Mouse (Mus musculus): ENCODE results near the gene Nudcd2. TPM values are rescaled to one million over a fixed set of nuclear protein-coding genes. Genes with fewer than 3 reads are reported as not detected.

The Nudcd2 gene
- total and polyA plus RNA-seq, 3 experiments: 89.8 to 221 (median 119) TPM

DNA sequence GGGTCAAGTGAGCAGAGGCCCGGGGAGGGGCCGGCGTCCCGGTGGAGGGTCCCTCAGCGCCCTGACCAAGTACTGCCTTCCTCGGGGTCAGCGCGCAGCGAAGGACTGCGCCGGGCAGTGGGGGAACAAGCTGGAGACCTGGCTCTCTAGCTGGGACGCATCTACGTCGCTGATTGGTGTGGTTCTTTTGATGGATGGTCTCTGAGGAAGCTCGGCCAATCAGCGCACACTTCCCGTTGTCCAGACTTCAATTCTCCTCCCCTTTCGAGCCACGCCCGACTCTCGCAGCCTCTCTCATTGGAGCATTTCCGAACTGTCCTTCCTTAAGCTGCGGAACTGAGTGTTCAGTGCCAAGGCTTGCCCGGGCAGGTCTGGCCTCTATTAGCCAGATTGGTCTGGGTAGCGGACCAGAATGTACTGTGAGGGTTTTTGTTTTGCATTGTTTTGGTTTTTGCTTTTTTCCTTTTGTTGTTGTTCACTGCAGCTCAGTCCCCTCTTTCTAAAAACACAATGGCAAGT, 21.7 kb downstream of the Nudcd2 start, which contains the start of gene Ccng1 (continued):
- no peak; the same call in 1 of the 2 replicates for TF ChIP-seq EP300 (IDR thresholded peaks at IDR 0.05; ENCODE audit: low read length)
- TF ChIP-seq SIN3A (IDR thresholded peaks at IDR 0.05; ENCODE audit: low read length): peak; percentile 87
- no peak for TF ChIP-seq RAD21 (IDR thresholded peaks at IDR 0.05; ENCODE audit: low read depth, low read length)
- TF ChIP-seq GABPA (IDR thresholded peaks at IDR 0.05; ENCODE audit: insufficient replicate concordance, low read depth, low read length): no peak
- TF ChIP-seq ZMIZ1 (IDR thresholded peaks at IDR 0.05; ENCODE audit: low read depth, low read length): peak; percentile 97
- TF ChIP-seq USF2 (conservative IDR thresholded peaks at IDR 0.05; ENCODE audit: low read depth, low read length): no peak
- no peak for TF ChIP-seq MAFK (IDR thresholded peaks at IDR 0.05; ENCODE audit: insufficient replicate concordance, low read length)
- TF ChIP-seq RCOR1 (conservative IDR thresholded peaks at IDR 0.05; ENCODE audit: low read depth, low read length): no peak
- TF ChIP-seq MXI1 (IDR thresholded peaks at IDR 0.05; ENCODE audit: low read depth, low read length): 0 out of 2 replicates have a peak, but pooled peaks have one; percentile 46
- peak; percentile 77 for TF ChIP-seq CHD2 (IDR thresholded peaks at IDR 0.05; ENCODE audit: low read length)
- TF ChIP-seq ELF1 (IDR thresholded peaks at IDR 0.05; ENCODE audit: low read depth, low read length): peak; percentile 91
- no peak for TF ChIP-seq USF1 (IDR thresholded peaks at IDR 0.05; ENCODE audit: low read depth, low read length)
- peak; percentile 89 for TF ChIP-seq TCF12 (IDR thresholded peaks at IDR 0.05; ENCODE audit: low read depth, low read length)
- peak; percentile 42; the same call in 1 of the 2 replicates for TF ChIP-seq HCFC1 (IDR thresholded peaks at IDR 0.05; ENCODE audit: low read depth, low read length)
- TF ChIP-seq KAT2A (IDR thresholded peaks at IDR 0.05; ENCODE audit: insufficient replicate concordance, low read length): no peak
- TF ChIP-seq MYC (IDR thresholded peaks at IDR 0.05; ENCODE audit: low read depth, low read length): peak; percentile 62; the same call in 1 of the 2 replicates
- TF ChIP-seq MEF2A (IDR thresholded peaks at IDR 0.05; ENCODE audit: borderline replicate concordance, low read depth, low read length): no peak
- peak; percentile 95 for TF ChIP-seq TBP (conservative IDR thresholded peaks at IDR 0.05; ENCODE audit: low read depth, low read length)
- no peak for TF ChIP-seq SMC3 (IDR thresholded peaks at IDR 0.05; ENCODE audit: low read depth, low read length)
- peak; percentile 60 for TF ChIP-seq MAX (IDR thresholded peaks at IDR 0.05; ENCODE audit: low read length)
- TF ChIP-seq POLR2AphosphoS2 (IDR thresholded peaks at IDR 0.05; ENCODE audit: low read depth, low read length): peak; percentile 94; the same call in 1 of the 2 replicates

DNA sequence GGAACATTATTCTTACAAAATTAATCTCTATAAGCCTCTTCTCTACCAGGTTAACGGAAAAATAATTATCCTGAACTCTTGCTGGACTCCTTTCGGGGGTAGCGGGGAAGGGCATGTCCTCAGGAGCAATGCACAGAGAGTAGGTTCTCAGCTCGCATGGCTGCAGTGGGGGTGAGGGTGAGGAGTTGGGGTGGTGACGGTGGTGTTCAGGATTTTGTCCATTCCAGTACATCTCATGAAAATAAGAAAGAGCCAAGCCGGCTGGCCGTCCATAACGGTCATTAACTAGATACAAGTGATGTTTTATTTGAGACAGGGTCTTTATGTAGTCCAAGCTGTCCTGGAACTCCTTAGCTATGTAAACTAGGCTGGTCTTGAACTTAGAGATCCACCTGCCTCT, 22.5 kb downstream of the Nudcd2 start:
- peaks cover 13 to 25% of the 10 kb centered on the region in 2 experiments for H3K36me3 ChIP-seq (replicated peaks in 1 of 2; ENCODE audit: control insufficient read depth in 1 of 2, insufficient read depth in 1 of 2, low read length in 1 of 2)
- H3K9ac ChIP-seq (ENCODE audit: insufficient read depth, low read depth): peak overlapping the region; percentile 94
- no peaks in the 10 kb centered on the region for H3K9me3 ChIP-seq (replicated peaks; ENCODE audit: low read length)
- peaks cover 14 to 57% of the 10 kb centered on the region in 2 experiments for H3K4me1 ChIP-seq (ENCODE audit: control insufficient read depth in 1 of 2, insufficient read depth in 2 of 2)
- H3K79me2 ChIP-seq (replicated peaks; ENCODE audit: control insufficient read depth, extremely low read depth, insufficient read depth, poor library complexity, severe bottlenecking): peaks cover 31% of the 10 kb centered on the region
- DNase-seq (ENCODE audit: extremely low read depth): no peak
- no peaks in the 10 kb centered on the region for H3K27me3 ChIP-seq (replicated peaks)
- TF ChIP-seq TCF12 (IDR thresholded peaks at IDR 0.05; ENCODE audit: low read depth, low read length): 0 out of 2 replicates have a peak, but pooled peaks have one; percentile 14
- TF ChIP-seq BHLHE40 (IDR thresholded peaks at IDR 0.05; ENCODE audit: low read depth, low read length): 0 out of 2 replicates have a peak, but pooled peaks have one; percentile 17
- TF ChIP-seq MAFK (IDR thresholded peaks at IDR 0.05; ENCODE audit: insufficient replicate concordance, low read length): no peak
- TF ChIP-seq CHD2 (IDR thresholded peaks at IDR 0.05; ENCODE audit: low read length): peak; percentile 92
- no peak for TF ChIP-seq IRF4 (IDR thresholded peaks at IDR 0.05; ENCODE audit: low read depth, low read length)
- TF ChIP-seq MEF2A (IDR thresholded peaks at IDR 0.05; ENCODE audit: borderline replicate concordance, low read depth, low read length): 0 out of 2 replicates have a peak, but pooled peaks have one; percentile 6
- dilution Hi-C loops (cut with MboI; ENCODE audit: extremely low pct_ligation_motif_present, extremely low pct_unique_long_range_greater_than_20kb, low sequenced_read_pairs) (no loop called here), in situ Hi-C loops (cut with MboI; ENCODE audit: low pct_ligation_motif_present, low pct_unique_long_range_greater_than_20kb, low sequenced_read_pairs) (loop anchor here (10.0 to 25.0 kb wide), 2 partner anchors 61 to 144 kb away; partner anchors contain the start of gene Mat2b)
- H3K4me3 ChIP-seq (replicated peaks in 1 of 3; ENCODE audit: low read depth in 2 of 3, low read length in 2 of 3, poor library complexity in 1 of 3): peak overlapping the region; percentile 23 to 87 (median 56)
- H3K27ac ChIP-seq (ENCODE audit: insufficient read depth, low read depth): peak overlapping the region; percentile 81
- H3K4me2 ChIP-seq (ENCODE audit: insufficient read depth, low read depth, poor library complexity, severe bottlenecking): peak overlapping the region; percentile 96; the same call in 1 of the 2 replicates
